Mouse (Mus musculus) liver, embryonic 14.5 days (tissue): ENCODE results near the gene A730071L15Rik.

Experiments
- CTCF ChIP-seq: IDR thresholded peaks from 2 replicates; pipeline ENCODE4 v1.5.1; 2016; ENCODE audit warnings: antibody characterized with exemption, low read depth, control low read depth
- EP300 ChIP-seq: IDR thresholded peaks from 2 replicates; pipeline ENCODE4 v1.6.1; 2016; ENCODE audit warnings: antibody characterized with exemption, low read depth

DNA sequence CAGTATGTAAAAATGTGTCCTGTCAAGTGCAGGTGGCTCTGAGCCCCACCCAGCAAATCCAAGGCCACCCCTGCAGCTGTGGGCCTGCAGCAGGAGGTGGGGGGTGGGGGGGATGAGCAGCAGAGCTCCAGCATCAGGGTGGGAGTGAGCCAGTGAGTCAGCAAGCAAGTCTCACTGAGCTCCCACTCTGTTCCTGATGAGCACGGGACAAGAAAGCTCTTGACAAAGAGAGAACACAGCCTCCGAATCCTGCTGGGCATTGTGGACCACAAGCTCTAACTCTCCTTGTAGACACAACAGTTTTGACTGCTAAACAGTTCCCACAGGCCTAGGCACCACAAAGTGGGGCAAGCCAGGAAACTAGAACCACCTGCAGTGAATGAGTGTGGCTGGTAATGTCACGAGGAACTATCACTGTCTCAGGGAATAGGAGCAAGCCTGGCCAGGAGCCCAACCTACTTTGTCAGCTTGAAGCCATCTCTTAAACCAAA is 45.6 kb upstream of the A730071L15Rik start:
- TF ChIP-seq CTCF: no peak
- TF ChIP-seq EP300: no peak
